Mouse (Mus musculus) spleen, adult 18-20 months (tissue): ENCODE results near the gene Adra2a.

ENCODE experiments used
- DNase-seq, 2 experiments: peaks; one replicate each; pipeline ENCODE4 v3.0.0; 2022; ENCODE audit warnings: mixed read lengths in 2 of 2

Gene Adra2a

DNA sequence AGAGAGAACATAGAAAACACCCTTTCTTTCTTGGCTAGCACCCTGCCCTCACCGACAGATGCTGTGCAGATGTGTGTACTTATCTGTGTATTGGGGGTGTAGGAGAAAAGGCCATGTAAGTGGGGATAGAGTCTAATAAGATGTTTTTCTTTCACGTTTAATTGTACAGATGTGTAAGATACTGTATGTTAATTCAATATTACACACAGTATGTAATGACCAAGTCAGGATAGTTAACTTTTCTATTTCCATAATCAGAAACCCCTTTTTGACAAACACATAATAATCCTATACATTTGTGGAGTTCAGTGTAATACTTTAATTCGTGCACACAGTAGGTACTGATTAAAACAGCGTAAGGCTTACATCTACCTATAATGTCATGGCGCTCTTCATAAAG is at the start of gene Adra2a:
Gene Adra2a (plus strand): TSS at position 301 of the 400 bp plus-strand sequence.
- DNase-seq, result no peak

DNA sequence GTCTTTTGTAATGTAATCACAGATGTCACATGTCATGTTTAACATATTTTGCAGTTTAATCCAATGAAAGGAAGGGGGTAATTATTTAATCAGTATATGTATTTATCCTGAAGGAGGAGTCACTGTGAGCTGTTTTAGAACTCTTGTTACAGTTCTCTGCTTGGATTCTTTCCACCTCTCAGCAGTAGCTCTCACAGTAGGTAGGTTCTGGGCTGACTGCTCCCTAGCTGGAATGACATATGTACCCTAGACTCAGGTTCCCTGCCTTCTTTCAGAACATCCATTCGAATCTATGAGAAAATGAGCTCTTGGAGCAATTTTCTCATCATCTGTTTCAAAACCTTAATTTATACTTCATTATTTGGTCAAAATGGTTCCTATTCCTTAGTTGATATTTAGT is 49.7 kb upstream of the Adra2a start:
- DNase-seq, result no peak

DNA sequence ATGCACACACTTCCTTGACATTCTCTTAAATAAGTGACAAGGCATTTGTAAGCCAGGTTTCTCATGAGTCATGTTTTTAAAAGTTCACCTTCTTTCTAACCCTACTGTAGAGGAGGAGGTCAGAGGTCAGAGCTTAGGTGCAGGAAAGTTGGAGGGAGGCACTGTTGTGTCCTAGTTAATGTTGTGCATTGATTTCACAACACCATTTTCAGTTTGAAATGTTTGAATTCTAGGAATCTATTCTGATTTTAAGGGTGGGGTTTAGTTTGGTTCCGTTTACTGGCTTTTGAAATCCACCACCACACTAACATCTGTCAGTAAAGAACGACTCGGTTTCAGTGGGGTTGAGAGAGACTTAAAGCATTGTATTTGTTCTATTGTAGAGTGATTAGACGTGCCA is 33.0 kb upstream of the Adra2a start:
- no peak for DNase-seq

DNA sequence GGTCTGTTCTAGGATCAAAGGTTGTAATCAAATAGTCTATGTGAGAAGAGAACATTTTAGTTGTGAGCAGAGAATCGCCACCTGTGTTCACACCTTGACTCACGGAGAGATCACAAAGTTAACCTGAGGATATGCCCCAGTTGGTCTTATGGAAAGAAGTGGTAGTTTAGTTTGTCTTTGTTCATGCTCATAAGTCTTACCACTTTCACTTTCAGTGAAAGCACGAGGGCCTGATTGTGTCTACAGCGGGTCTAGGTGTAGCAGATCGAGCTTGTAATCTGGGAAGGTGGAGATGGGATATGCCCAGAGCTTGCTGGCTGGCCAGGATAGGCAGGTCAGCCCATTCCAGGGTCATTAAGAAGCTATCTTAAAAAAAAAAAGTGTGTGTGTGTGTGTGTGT is 29.0 kb upstream of the Adra2a start:
- no peak for DNase-seq

DNA sequence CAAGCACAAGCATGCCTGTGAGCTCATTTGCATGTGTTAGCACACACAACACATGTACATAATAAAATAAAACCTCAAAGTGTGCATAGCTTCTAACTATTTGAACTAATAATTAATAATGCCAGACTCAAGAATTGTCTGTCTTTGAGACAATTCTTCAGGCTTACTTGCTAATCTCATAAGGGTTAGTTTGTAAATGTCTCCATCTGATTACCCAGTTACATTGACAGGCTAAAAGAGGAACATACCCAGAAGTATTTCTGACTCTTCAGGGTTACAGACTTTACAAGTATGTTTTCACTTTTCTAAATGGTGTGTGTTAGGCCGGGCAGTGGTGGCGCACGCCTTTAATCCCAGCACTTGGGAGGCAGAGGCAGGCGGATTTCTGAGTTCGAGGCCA is 28.4 kb upstream of the Adra2a start:
- DNase-seq, result no peak

DNA sequence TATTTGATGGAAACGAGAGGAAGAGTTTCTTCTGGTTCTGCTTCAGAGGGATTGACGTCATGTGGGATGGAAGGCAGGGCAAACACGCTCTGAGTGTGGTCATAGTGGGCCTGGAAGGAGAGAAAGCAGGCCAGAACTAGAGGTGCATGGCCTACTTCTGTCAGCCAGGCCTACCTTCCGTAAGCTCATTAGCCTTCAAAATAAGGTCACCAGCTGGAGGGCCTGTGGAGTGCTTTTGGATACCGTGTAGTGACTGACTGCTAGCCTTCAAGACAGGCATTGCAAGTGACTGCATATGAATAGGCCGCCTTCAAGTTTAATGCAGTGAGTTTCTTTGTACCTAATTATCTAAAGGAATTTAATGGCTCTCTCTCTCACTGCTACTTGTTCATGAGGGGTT is 8.9 kb upstream of the Adra2a start:
- no peak for DNase-seq

DNA sequence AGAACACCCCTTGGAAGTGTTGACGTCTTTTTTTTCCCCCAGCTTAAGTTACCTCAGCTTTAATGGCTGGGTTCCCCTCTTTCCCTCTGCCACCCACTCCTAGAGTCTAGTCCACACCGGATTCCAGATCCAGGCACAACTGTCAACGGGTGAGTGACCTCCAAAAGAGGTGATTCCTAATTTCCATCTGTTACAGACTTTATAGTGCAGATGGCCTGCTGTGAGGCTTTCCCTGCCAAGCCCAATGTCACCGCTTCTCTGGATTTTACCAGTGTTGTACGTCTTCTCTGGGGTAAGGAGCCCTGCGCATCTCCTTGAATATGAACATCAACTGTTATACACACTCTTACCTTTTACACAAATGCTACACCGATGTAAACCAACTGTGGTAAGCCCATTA is 4.5 kb upstream of the Adra2a start:
- DNase-seq, result no peak

DNA sequence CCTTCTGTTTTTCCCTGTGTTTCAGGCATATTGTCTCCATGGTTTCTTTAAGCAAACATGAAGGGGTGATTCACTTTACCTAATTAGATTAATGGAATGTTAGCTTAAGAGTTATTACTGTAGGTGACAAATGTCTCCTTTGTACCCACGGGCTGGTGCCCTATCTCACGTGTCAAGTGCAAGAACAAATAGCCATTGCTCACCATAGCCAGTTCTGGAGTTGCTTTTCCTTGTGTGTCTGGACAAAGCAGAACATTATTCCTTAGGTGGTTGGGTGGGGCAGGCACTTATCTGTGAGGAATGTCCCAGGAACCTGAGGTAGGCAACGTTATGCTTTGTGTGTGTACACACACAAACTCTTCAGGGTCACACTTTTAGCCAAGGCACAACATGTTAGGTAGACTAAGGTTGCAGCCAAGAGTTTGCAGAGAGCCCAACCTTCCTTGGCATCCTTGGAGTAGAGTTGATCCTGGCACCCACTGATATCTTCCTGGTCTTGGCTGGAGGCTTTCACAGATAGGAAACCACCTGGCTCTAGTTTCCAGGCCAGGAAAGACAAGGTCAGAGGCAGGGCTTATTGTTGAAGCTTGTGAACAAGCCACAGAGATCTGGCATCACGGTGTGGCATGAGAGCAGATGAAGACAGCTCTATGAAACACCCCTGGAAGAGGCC is 3.5 kb upstream of the Adra2a start:
- DNase-seq, result no peak

DNA sequence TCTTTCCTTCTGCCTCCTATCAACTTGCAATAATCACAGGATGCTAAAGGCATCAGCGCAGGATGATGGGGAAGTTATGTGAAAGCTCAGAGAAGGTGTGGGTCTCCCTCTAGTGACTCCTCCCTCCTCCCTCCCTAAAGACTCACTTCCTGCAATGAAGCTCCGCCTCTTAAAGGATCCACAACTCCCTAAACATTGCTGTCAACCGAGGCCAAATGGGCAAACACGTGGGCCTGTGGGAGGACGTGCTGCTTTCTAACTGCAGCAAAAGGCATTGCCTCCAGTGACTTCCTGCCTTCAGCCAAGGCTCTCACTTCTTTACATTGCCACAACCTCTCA is 3.0 kb upstream of the Adra2a start:
- no peak for DNase-seq

DNA sequence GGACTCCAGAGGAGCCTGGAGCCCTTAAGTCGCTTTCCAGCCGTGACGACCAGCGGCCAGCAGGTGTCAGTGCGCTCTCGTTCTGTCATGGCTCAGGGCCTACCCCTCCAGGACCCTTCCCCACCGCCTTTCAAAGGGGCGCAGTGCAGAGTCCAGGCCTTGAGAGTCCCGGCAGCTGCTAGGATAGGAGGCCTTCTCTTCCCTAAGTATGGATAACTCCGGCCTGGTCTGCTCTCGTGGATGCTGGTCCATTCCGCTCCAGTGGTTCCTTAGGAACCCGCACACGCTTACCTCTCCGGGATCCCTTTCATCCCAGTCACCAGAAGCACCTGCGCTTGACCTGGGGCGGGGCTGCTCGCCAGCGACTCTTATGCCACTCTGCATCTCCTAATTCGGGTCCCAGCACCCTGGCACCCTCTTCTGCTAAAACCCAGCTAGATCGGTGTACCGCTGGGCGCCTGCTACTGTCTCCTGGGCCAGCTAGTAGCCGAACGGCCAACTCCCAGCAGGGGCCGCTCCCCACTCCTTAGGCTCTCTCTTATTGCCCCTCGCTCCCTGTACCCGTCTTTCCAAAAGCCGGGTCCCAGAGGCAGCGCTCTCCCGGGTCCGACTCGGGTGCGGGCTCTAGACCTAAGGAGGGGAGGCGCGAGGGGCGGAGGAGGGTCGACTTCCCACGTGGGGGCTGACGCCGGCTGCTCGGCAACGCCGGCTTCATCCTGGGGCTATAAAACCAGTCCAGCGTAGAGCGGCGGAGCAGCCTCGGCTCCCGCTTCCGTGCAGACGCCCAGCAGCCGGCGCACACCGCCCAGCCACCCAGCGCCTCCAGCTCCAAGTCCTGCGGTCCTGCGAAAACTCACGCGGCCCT is 788 bp downstream of the Adra2a start:
- DNase-seq, result peak; percentile 12 to 40

DNA sequence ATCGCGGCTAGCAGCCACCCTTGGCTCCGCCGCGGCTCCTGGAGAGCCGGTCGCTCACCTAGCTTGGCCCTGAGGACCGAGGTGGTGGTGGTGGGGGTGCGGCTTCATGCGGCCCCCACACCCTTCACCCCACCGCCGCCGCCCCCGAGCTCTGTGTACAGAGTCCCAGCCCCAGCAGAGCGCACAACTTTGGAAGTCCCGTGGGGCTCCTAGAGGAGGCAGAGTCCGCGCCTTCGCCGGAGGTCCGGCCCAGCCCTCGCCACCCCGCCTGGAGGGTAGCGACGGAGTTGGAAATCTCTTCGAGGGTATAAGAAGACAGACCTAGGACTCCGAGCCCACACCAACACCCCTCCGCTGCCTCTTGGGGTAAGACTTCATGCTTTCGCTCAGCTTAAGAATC is 1.5 kb downstream of the Adra2a start:
- peak in 1 of 2 experiments; percentile 9 for DNase-seq

DNA sequence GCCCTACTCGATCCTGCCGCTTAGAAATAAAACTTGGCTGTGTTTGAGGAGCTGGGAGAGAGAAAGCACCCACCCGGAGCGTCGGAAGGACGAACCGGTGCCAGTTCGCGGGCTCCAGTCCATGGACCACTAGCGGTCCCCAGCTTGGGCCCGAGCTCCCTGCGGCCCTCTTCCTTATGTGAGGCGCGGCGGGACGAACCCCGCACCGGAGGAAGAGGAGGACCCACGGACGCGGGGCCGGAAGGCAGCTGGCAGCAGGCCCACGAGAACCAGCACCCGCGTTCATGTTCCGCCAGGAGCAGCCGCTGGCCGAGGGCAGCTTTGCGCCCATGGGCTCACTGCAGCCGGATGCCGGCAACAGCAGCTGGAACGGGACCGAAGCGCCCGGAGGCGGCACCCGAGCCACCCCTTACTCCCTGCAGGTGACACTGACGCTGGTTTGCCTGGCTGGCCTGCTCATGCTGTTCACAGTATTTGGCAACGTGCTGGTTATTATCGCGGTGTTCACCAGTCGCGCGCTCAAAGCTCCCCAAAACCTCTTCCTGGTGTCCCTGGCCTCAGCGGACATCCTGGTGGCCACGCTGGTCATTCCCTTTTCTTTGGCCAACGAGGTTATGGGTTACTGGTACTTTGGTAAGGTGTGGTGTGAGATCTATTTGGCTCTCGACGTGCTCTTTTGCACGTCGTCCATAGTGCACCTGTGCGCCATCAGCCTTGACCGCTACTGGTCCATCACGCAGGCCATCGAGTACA is 2.2 kb downstream of the Adra2a start:
- peak in 1 of 2 experiments; percentile 10 for DNase-seq

DNA sequence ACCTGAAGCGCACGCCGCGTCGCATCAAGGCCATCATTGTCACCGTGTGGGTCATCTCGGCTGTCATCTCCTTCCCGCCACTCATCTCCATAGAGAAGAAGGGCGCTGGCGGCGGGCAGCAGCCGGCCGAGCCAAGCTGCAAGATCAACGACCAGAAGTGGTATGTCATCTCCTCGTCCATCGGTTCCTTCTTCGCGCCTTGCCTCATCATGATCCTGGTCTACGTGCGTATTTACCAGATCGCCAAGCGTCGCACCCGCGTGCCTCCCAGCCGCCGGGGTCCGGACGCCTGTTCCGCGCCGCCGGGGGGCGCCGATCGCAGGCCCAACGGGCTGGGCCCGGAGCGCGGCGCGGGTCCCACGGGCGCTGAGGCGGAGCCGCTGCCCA is 2.7 kb downstream of the Adra2a start:
- no peak for DNase-seq

DNA sequence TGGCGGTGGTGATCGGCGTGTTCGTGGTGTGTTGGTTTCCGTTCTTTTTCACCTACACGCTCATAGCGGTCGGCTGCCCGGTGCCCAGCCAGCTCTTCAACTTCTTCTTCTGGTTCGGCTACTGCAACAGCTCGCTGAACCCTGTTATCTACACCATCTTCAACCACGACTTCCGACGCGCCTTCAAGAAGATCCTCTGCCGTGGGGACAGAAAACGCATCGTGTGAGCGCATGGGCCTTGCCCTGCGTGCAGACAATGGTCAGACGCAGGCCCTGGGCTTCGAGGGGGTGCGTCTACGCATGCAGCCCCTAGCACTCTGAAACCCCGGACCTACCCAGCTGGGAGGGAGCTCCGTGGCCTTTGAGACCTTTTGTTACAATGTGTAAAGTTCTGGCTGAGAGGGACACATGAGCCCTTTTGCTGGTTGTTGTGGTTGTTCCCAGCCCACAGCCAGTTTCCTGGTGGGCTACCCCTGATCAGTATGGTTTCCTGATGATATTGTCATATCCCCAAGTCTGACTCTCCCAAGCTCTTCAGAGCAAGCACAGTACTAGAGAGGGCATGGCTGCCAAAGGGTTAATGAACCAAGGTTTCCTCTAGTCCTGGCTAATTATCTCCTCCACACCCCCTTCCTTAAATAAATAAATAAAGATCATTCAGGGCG is 3.6 kb downstream of the Adra2a start:
- DNase-seq, result peak in 1 of 2 experiments; percentile 11

DNA sequence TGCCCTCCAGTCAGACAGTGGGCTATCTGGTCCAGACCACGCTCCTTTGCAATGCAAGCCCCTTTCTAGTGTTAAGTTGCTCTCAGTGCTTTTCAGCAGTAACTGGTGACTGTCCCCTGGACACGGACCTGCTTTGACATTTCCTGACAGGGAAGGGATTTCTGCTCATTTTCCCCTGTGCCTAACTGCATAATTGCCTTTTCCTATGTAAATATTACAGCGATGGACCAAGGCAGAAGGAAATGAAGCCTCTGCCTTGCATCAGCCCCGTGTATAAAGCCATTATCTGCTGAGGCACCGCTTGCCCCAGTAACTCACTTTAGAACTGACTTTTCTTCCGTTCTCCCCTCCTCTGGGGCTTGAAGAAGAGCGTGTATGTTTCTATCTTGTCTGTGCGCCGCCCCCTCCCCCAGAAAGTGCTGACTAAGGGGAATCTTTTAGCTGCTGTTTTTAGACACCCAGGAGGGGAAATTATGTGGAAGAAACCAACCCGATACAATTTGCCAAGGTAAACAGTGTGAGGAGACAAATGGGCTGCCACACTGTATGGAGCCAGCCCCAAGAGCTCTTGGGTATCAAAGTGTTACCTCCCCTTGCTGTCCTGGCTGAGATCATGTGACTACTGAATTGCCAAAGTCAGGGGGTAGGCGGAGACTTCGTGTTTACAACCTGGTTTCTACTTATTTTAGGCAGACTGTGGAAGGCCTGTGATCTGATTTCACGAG is 4.4 kb downstream of the Adra2a start:
- no peak for DNase-seq

DNA sequence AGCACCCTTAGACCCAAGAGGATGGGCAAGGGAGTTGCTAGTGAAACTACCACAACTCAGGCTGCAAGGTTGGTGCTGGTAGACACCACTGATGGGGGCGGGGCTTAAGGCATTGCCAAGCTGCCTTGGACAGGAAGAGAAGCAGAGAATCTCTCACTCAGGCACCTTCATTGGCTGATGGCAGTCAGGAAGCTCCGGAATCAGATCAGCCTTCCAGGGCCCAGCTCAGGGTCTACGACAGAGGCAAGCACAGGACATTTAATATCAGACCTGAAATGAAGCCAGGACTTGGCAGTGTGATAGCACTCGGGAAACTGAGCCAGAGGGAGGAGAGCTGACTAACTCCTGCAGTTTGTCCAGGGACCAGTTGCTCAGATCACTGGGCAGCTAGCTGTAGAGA is 7.7 kb downstream of the Adra2a start:
- no peak for DNase-seq

DNA sequence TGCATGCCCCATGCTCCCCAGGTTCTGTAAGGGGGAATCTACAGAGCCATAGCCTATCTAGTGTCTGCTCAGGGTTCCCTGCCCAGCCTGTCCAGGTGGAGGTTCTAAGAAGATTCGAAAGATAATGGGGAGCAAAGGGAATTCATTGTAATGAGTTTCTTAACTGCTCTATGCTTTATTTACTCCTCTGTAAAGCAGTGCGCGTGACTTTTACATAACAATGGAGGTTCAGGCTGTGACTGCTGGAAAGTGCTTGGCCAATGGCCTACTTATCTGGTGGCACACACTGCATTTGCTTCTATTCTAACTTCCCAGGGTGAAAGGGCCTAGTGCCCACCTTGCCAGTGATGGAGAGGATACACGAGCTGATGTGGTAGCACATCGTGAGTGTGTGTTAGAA is 11.9 kb downstream of the Adra2a start:
- no peak for DNase-seq

DNA sequence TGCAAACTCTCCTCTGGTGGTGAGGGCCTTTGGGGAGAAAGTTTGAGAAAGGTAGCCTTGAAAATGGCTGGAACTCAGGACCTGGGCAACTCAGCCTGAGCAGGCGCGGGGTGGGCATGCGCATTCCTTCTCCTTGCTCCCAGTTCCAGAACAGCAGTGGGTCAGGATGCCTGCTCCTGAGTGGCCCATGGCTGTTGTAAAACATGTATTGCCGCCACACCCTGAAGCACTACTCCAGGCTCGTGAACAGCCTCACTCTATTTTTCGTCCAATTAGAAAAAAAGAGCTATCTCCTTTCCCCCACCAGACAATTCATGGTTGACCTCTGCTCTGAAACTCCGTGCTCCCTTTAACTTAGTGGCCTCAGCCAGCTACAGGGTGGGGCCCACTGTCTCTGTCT is 24.5 kb downstream of the Adra2a start:
- no peak for DNase-seq

DNA sequence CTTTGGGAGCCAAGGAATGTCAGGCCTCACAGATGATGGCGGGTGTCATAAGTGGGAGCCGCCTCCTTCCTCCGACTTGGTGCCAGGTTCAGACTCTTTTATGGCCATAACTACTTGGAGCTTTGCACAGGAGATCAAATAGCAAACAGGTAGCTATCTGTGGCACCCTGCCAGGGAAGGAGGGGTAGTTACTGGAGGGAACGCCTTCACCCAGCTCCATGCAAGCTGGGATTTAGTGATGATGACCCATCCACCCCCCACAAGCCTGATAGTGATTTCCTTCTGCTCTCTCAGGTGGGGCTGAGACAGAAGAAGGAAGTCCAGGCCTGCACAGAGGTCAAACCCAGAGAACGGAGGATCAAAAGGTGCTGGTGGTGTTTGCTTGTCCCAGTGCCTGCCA is 26.6 kb downstream of the Adra2a start:
- no peak for DNase-seq

DNA sequence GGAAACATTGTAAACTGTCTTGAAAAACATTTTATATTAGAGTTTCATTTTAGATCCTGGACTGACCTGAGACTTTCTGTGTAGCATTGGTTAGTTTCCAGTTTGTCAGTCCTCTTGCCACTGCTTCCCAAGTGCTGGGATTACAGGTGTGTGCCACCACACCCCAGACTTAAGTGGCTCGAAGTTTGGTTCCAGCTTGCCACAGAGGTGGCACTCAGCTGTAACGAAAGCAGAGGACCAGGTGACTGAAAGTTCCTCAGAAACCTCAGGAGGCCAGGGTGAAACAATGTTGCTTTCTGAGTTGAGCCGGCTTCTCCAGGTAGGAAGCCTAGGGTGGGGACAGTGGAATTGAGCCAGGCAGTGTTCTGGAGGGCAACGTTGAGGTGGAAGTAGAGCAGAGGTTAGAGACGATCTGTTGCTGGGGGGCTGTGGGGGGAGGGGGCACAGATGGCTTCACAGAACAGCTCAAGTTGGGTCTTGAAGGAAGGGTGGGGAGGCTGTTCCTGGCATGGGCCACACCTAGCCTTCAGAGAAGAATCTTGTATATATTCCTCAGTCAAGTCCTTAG is 28.4 kb downstream of the Adra2a start:
- no peak for DNase-seq

DNA sequence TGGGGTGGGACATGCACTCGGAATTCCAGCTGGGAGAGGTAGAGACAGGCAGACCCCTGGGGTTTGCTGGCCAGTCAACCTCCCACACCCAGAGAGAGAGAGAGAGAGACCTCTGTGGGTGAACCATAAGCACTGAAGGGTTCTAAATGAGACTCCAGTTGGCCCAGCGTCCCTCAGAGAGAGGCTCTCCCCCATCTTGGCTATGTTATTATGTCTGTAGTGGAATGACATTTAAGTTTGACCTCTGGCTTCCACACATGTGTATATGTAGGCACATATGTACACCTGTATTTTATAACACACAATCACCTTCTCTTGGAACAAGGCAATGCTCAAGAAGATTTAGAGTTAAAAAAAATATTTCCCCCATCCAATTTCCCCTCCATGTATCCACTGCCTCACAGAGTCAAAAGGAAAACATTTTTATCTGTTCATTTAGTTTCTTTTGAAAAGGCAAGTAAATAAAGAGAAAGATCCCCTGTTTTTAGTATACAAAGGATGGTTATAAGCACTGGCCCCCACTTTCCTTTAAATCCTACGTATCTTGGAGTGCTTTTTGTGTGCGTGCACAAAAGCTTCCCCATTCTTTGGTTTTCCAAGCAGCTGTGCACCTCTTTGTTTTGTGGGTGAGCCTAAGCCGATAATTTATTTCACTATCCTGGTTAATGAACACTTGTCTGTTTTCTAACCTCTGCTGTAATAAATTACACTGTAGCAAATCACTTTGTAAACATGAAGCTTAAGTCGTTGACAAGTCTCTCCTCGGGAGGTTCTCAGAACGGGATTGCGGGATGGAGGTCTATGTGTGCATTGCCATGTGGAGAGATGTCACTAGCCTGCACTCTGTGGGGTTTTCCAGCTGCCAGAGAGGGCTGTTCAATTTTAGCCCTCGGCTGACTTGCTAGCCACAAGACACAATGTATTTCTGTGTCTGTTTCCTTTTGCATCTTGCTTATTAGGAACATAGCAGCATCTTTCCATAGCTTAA is 32.7 kb downstream of the Adra2a start:
- no peak for DNase-seq
